Mouse (Mus musculus) gastrocnemius, postnatal 14 days (tissue): ENCODE data around the gene Lad1. TPM values are rescaled to one million over a fixed set of nuclear protein-coding genes. Genes with fewer than 3 reads are reported as not detected.

Experiments
- DNase-seq: peaks from one replicate; pipeline ENCODE4 v3.0.0; 2021; ENCODE audit warnings: mixed read lengths
- intact Hi-C: fragments of 180-260 bp; cut with DNase I; formaldehyde crosslinking; loops from one replicate; pipeline ENCODE4 v1.15.1; 2025; ENCODE audit warnings: low total_unique reads
- total RNA-seq, 2 experiments: library from RNA; stranded (reverse); gene quantifications; 2 replicates each; pipeline ENCODE4 v1.2.3; 2021

The Lad1 gene
- total RNA-seq, 2 experiments from 2014 or later, result 0.16 to 0.22 TPM

DNA sequence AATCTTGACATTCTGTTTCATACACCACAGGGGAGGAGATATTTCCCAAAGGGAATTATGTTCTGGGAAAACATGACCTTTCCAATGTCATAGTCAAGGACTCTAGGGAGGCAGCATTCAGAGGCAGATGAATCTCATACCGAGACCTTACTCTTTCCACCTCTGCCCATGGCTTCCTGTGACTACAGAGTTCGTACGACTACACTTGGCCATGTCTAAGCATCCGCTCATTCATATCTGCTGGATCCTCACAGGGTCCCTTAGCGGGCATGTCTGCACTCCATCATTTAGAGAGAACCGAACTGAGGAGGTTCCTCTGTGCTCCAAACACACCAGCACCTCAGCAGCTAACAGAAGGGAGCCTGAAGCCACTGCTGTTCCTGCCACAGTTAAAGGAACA, 20.7 kb downstream of the Lad1 start:
- intact Hi-C loops, result no loop called here
- no peak for DNase-seq

DNA sequence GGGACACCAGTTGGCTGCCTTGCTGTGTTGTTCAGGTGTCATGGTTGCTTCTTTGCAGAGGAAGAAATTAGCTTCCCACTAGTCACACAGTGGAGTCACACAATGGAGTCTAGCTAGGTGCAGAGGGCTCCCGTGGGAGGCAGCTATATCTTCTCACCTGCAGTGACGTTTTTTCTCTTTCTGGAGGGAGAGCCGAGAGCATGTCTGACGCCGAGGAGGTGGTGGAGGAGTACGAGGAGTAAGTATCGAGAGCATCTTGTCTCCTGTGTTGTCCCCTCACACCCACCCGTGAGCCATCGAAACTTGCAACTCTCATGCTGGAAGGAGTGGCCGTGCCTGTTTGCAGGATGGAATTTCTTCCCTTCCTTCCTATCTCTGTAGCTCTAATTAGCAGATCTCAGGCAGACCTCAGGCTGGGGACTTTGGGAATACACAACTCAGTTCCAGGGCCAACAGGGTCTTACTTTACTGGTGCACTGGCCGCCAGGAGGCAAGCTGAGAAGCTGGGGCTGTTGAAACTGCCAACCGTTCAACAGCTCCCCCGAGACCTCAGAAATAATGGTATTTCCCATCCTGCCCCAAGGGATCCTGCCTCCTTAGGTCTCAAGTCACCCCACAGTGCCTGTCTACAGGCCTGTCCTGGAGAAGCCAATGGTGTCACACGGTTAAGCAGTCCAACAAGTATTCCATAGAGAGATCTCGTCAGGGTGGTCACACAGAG, 22.4 kb downstream of the Lad1 start:
- no peak for DNase-seq

DNA sequence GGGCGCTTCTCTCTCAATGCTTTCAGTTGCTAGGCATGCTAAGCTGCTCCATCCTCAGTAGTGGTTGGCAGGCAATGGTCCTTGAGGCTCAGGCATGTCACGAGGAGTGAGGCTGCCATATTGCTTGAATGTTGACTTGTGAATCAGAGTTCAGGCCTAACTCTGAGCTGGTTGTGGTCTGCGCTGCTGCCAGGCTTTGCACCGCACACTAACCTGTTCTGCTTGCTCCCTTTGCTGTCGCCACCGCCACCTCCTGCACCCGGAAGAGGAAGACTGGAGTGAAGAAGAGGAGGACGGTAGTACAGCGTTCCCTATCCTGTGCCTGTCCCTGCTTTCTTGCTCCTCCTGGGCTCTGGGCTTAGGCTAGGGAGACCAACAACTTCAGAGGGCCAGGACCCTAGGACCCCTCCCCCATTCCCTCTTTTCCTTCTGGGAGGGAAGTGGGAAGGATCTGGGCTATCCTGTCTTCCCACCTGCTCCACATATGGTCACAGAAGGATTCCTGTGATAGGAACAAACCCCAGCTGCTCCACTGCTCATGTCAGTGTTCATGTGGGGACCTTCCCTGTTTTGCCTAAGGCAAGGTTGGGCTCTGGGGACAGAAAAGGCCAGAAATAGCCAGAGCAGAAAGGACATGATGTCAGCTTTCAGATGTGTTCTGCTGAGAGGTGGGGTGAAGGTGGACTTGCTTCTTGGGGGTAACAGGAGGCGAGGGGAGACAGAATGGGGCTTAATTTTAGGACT, 25.3 kb downstream of the Lad1 start:
- DNase-seq, result no peak
- intact Hi-C loops, result no loop called here

More for the DNA sequence above, 22.4 kb downstream of the Lad1 start:
- intact Hi-C loops, result no loop called here

DNA sequence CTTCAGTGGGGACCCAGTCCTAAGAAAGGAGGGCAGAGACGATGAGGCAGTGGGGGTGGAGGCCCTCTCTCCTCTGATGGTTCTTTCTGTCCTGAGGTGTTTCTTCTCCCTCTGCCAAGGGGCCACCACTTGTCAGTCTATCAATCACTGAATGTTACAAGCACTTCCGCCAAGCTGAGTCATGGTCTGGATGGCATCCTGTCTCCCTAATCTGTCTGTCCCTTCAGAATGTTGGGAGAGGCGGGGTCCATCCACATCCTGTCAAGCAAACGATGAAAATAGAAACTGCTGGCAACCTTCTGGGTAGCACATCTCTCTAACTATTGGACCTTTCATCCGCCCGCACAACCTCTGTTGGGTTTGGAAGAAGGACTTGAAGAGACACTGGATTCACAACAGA, 26.1 kb downstream of the Lad1 start:
- intact Hi-C loops, result no loop called here
- no peak for DNase-seq

DNA sequence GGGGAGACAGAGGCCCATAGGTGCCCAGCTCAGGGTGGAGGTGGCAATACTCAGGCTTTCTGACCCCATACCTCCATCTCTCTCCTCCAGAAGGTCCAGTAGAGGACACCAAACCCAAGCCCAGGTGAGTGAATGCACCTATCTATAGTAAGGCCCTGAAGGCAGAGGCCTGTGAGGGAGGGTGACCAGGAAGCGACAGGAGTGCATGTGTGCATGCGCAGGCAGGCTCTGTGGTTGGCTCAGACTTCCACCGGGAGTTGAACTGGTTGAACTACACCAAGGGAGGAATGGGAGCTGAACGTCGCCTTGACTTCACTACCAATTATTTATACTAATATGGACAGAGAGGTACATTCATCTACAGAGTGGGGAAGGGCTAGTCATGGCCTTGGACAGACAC, 28.2 kb downstream of the Lad1 start:
- intact Hi-C loops, result no loop called here
- DNase-seq, result no peak

DNA sequence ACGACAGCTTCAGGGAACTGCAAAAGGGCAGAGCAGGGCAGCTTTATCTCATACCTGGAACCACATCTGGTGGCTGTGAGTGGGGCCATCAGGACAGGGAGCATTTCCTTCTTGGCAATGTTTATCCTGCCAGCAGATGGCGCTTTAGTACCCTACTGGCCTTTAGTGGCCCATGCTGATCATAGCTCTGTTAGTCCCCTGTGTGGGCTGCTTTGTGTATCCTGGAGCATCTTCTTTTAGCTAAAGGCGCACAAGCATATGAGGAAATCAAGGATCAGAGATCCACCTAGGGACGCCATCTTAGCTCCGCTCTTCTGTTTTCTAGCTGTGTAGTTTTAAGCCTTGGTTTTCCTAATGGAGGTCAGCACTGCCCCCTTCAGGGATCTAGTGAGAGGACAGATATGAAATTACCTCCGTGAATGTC, 28.8 kb downstream of the Lad1 start:
- DNase-seq, result no peak
- intact Hi-C loops, result no loop called here

DNA sequence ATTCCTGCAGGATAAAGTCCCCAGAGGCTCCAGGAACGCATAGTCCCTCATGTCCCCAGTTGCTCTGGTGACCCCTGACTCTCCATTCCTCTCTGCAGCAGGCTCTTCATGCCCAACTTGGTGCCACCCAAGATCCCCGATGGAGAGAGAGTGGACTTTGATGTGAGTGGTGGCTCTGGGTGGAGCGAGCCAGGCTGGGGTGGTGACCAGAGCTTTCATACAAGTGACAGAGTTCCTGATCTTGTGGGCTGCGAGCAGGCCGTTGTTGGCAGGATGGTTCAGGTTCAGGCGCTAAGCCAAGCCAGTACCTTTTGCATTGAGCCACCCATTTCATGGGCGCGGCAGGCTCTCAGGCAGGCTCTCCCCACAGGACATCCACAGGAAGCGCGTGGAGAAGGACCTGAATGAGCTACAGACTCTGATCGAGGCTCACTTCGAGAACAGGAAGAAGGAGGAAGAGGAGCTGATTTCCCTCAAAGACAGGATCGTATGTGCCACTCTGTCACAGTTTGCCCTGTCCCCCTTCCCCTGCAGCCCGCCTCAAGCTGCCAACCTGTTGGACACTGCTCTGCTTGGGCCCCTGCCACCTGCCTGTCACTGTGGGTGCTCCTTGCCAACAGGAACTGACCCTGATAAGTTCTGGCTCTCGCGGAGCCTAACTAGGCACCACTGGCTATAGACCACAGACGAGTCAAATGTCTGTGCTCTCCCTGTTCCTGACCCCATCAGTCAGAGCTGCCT, 29.4 kb downstream of the Lad1 start:
- DNase-seq, result no peak
- intact Hi-C loops, result no loop called here

DNA sequence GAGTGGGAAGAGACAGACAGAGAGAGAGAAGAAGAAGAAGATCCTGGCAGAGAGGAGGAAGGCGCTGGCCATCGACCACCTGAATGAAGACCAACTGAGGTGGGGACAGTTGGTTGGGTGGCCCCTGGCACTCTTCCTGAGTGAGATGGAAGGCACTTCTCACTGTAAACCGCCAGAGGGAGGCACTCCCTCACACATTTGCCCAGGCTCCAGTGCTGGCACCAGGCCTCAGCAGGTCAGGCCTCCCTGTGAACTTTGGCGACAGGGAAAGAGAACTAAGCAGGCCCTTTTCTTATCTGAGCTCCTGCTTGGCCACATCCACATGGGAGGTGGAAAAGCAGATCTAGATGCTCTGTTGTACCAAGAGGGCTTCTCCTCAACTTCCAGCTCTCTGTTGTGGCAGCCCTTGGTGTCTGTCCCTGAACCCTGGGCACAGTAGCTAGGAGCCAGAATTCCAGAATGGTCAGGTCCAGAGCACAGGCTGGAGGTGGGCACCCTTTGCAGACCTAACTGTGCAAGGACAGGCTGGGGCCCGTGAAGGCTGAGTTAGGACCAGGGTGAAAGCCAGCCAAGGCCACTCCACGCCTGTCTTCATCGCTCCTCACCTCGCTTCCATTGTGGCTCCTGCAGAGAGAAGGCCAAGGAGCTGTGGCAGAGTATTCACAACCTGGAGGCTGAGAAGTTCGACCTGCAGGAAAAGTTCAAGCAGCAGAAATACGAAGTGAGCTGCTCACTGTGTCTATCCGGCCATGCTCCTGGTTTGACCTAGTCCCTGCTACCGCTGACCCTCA, 32.5 kb downstream of the Lad1 start:
- intact Hi-C loops, result no loop called here
- DNase-seq, result peak; percentile 68

DNA sequence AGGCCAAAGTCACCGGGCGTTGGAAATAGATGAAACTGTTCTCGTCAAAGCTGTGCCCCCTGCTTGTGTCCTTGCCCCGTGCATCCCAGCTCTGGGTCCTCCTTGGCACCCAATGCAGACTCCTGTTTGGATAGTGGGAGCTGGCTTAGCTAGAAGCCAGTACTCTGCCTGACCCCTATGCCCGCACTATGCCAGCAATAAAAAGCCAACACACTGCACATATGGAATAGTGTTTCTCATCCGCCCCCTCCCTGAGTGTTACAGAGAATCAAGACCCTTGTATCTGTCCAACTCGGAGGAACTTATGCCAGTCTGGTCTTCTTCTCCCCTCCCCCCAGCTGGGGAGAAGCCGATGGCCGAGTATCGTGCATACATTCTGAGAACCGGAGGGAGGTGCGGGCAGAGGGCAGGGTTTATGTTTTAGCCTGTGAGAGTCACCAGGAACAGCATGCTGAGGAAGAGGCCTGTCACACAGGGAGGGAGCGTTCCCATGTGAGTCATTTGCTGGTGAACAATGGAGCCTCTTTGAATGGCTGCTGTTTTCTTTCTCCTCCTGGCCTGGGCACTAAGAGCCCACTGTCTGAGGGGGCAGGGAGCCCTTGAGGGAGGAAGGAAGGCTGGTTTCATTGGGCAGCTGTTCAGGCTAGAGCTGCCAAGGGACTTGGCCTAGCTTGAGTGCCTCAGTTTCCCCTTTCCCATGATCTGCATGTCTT, 33.8 kb downstream of the Lad1 start:
- intact Hi-C loops, result no loop called here
- no peak for DNase-seq

DNA sequence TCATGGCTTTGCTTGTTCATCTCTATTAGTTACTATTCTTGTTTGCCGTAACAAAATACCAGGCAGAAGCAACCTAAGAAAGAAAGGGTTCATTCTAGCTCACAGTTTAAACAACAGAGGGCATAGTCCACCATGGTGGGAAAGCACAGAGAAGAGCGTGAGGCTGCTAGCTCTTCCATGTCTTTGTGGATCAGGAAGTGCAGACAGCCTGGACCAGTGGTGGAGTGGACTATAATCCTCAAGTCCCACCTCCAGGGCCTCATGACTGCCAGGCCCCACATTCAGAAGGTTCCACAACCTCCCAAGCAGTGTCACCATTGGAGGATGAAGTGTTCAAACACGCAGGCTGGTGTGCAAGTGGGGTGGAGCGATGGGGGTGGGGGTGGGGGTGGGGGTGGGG, 34.8 kb downstream of the Lad1 start:
- intact Hi-C loops, result no loop called here
- no peak for DNase-seq

DNA sequence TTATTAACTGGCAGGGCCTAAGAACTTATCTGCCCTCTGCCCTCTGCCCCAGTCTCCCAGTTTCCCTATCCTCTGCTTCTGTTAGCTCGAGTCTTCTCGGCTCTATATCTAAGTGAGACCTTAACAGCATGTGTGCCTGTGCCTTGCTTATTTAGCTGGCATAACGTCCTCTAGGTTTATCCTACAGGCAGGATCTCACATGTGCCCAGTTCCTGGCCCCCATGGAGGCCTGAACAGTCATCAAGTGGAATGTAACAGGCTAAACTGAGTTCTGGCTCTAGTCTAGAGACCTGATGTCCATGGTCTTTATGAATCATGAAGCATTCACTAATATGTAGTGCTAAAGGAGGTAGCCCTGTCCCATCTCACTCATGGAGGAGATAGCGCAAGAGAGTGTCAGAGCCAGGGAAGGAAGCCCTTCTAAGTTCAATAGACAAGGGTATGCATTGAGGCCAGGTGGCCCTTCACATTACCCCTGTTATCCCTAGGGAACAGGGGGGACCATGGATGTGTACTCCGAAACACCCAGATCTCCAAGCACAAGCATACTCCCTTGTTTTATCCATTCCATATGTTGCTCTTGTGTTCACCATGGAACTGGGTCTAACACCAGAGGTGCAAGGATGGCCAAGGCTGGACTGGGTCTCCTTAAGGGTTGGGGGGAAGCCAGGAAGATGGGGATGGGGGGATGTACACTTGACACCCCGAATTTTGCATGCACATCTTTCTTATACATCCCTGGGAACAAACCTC, 36.4 kb downstream of the Lad1 start:
- DNase-seq, result no peak
- intact Hi-C loops, result no loop called here

DNA sequence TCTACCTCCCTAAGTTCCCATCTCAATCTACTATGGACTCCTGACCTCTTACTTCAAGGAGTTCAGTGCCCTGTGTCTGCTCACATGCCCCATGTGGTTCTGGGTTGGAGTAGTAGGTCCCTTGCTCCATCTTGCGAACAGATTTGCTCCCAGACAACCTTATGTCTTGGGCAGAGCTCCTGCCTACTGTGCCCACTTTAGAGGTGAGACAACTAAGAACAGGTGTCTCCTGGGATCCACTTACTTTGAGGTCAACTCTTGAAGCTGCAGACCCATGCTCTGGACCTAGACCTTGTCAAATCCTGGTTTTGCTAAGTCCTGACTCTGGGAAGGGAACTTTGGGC, 36.9 kb downstream of the Lad1 start:
- intact Hi-C loops, result no loop called here
- DNase-seq, result no peak

DNA sequence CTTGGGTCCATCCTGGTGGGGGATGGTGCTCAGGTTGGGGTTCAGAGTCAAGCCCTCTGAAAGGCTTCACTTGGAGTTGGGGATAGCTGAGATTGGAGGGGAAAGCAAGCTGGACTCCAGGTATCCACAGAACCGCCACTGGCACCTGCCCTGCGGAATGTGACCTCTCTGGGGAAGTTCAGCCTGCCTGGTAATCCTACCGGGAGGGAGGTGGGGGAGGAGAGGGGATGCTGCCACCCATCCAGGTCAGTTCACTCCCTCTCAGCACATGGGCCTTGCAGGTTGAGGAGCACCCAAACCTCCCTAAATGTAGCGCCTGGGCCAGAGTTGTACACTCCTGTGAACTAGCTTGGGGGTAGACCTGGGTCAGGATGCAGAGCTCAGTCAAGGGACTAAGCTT, 37.7 kb downstream of the Lad1 start:
- DNase-seq, result no peak
- intact Hi-C loops, result no loop called here

DNA sequence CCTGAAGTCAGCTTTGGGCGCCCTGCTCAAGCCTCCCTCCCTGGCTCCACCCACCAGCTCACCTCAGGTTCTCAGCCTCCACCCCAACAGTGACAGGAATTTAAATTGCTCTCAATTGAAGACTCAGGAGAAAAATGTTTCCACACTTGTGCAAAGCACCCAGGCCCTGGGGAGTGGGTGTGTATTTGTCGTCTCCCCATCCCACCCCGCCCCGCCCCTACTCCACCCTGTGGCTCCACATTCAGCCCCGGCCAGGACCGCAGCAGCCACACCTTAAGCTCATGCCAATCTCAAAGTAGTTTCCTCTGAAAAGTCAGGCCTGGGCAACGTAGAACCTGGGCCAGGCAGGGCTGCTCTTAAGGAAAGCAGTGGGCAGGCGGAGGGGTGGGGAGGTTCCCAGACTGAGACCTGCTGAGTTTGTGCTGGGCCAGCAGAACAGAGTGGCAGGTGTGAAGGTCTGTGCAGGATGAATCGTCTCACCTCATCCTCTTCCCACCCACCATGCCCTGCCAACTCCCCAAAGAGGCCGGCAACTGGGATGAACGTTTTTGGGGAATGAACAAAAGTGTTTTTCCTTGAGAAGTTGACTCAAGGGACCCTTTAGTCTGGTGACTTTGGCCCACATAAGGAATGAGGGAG, 38.9 kb downstream of the Lad1 start:
- intact Hi-C loops, result no loop called here
- no peak for DNase-seq

DNA sequence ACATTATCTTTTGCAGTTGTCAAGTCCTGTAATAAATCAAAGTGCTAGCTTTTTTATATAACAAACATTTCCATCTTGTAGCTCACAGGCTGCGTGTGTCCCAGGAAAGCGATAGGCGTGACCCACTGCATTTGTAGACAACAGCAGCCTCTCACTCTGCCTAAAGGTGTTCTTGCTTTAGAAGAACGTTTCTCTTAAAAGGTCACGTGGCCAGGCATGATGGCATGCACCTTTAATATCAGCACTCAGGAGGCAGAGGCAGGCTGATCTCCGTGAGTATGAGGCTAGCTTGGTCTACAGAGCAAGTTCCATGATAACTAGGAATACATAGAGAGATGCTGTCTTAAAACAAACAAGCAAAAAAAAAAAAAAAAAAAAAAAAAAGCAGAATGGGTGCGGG, 40.1 kb downstream of the Lad1 start:
- no peak for DNase-seq
- intact Hi-C loops, result no loop called here

DNA sequence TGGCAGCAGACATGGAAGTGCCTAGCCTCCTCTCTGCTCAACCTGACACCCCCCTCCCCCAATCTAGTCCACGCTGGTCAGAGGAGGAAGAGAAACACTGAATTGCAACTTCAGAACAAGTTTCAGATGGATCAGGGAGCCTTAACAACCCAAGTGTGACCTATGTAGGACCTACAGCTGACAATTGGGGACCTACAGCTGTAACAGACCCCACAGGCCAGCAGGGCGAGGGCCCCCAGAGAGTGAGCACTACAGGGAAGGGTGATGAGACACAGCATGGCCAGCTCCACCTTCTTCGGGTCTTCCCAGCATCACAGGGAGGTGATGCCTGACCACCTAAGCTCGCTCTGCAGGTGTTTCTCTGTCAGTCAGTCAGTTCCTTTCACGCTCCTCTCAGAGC, 42.7 kb downstream of the Lad1 start:
- intact Hi-C loops, result no loop called here
- DNase-seq, result no peak

DNA sequence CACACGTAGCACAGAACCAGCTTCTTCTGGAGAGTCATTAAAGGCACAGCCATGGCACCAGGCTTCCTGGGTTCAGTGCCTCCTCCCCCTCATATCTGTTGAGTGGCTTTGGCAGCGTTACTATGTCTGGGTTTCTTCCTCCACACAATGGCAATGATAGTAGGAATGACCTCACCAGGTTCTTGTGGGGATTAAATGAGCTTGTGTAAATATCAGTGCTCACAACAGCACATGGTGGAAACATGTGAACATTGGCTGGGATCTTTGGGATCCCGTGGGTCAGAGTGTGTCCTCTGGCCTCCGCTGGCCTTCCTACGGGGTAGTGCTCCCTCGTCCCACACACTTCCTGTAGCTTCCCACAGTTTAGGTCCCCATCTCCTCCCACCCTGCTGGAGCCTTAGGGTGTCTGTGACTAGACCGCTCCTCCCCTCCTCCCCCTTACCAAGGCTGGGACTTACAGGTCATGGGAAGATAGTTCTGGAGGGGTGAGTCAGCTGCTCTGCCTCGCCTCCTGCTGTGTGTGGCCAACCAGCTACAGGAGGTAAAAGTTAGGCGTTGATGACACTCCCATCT, 43.7 kb downstream of the Lad1 start:
- no peak for DNase-seq

DNA sequence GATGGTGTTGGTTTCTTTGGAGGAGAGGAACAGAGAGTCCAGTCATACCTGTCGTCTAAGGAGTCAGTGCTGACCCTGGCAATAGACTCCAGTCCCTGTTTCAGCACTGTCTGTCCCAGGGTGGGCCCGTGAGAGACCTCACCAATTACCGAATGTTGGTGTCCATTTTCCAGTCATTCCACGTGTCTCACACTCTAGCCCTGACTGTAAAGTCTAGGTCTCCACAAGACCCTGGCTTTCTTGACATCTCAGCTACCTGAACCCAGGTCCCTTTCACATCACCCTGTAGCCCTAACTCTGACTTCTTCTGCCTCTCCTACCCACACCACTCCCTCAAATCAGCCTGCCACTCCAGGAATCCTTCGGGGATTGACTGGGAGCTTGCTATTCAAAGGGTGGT, 44.2 kb downstream of the Lad1 start:
- DNase-seq, result no peak
- intact Hi-C loops, result no loop called here

More for the DNA sequence above, 43.7 kb downstream of the Lad1 start:
- intact Hi-C loops, result no loop called here
